Mouse (Mus musculus) spleen, postnatal 36 days (tissue): ENCODE measurements around the gene Phlda2.
A peak's percentile ranks its signal among the peaks of the same experiment; 100 is the strongest.

Experiments
- DNase-seq, 2 experiments: peaks; one replicate each; pipeline ENCODE4 v3.0.0; 2022; ENCODE audit warnings: low spot score in 2 of 2, mixed read lengths in 1 of 2

The Phlda2 gene

GRCm38 (mm10) chr7:143502418-143503200 lies at the start of gene Phlda2:
TSS of gene Phlda2 (minus strand) at chr7:143503150.
- DNase-seq, result no peak

- DNase-seq, result no peak
Observed at GRCm38 (mm10) chr7:143549588-143550220, 46.8 kb upstream of the Phlda2 start.

DNA sequence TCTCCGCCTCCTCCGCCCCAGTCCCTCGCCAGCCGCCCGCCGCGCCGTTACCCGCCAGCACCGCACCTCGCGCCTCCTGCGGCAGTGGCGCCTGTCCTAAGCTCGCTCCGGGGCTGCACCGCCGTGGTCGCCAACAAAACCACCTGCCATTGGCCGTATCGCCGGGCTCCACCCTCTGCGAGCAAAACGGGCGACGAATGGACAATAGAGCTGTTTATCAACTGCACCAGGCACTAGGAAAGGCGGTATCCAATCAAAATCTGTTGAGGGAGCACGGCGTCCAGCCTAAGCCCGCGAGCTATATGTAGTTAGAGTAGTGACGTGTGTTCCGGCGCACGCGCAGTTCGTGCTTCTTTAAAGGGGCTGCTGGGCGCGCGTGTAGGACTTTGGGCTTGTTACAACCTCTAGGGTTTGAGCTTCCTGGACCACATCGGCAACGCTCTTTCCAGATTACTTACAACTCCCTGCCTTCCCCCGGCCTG lies 46.1 kb upstream of the Phlda2 start, which contains the start of gene Nap1l4:
Gene Nap1l4 (minus strand): TSS at position 131 of the 482 bp plus-strand sequence.
- peak; percentile 98 to 99 for DNase-seq

DNA sequence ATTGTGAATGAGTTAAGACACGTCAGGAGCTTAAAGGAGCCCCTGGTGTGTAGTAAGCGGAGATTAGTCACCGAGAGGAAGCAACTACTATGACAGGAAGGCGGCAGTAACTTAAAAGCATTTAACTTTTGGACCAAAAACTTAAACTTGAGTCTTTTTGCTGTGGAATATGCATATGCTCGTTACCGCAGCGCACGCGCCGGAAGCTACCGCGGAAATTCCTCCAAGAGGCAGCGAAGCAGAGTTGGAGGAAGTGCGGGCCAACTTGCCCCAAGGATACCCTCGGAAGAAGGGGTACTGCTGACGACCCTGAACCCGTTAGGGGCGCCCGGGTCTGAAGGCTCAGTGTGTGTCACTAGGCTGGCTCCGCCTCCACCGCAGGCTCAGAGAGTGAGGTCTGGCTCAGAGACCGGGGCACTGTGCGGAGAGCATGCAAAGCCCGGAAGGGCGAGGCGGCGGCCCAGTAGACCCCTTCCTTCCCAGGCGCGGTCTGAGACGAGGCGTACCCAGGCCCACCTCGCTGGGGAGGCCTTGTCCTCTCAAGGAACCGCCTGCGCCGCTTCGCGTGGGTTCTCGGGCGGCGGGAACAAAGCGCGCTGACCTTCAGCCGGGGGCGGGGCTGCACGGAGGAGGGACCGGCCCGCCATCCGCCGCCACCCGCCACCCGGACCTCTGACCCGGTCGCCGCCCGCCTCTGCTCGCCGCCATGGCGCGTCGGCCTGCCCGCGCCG lies 45.4 kb upstream of the Phlda2 start:
- peak; percentile 70 to 72 for DNase-seq

DNA sequence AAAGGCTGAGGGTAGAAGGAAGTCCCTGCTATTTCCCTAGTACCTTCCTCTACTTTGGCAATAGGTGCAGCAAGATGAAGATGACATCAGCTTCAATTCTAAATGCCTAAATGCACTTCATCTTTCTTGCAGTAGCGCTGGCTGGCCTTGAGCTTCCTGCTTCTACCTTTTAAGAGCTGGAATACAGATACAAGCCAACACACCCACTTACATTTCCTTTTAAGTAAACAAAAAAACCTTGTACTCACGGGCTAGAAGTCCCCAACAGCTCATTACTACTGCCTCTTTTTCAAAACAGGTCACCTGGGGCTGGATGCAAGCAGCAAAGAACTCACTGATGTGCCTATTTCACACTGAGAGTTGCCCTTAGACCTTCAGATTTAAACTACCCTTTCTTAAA lies 43.6 kb upstream of the Phlda2 start:
- no peak for DNase-seq

DNA sequence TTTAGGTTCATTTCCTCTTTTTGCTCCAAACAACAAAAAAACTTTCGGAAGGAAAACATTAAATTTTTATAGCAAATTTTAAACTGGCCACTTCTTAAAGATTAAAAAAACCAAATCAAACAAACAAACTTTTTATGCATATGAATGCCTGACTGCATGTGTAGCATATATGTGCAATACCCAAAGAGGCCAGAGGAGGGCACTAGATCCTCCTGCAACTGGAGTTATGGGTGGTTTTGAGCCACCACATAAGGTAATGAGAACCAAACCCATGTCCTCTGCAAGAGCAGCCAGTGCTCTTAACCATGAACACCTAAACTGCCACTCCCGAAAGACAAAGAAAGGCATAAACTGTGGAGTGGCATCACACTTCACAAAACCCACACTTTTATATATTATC lies 41.4 kb upstream of the Phlda2 start:
- peak in 1 of 2 experiments; percentile 24 for DNase-seq

GRCm38 (mm10) chr7:143538671-143539070 lies 35.7 kb upstream of the Phlda2 start:
- DNase-seq, result no peak

GRCm38 (mm10) chr7:143538229-143538628 lies 35.3 kb upstream of the Phlda2 start:
- DNase-seq, result peak in 1 of 2 experiments; percentile 15

DNA sequence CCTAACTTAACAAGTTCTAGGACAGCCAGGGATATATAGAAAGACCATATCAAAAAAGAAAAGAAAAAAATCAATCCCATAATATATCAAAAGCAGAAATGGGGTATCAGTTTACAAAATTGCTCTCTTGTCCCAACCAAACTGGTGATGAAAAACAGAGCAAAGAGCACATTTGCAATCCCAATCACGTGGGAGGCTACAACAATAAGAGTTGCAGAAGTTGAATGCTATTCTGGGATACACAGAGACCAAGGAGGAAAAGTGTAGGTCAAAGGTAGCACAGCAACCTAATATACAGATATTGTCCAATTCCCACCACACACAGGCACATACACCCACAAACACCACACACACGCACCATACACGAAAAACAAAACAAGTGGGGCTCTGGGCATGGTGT lies 33.3 kb upstream of the Phlda2 start:
- no peak for DNase-seq

- DNase-seq, result peak; percentile 15 to 35
Observed at GRCm38 (mm10) chr7:143533284-143533683, 30.3 kb upstream of the Phlda2 start.

GRCm38 (mm10) chr7:143532410-143532809 lies 29.5 kb upstream of the Phlda2 start:
- DNase-seq, result no peak

GRCm38 (mm10) chr7:143519333-143519732 lies 16.4 kb upstream of the Phlda2 start:
- no peak for DNase-seq

GRCm38 (mm10) chr7:143514416-143514768 lies 11.4 kb upstream of the Phlda2 start:
- no peak for DNase-seq

DNA sequence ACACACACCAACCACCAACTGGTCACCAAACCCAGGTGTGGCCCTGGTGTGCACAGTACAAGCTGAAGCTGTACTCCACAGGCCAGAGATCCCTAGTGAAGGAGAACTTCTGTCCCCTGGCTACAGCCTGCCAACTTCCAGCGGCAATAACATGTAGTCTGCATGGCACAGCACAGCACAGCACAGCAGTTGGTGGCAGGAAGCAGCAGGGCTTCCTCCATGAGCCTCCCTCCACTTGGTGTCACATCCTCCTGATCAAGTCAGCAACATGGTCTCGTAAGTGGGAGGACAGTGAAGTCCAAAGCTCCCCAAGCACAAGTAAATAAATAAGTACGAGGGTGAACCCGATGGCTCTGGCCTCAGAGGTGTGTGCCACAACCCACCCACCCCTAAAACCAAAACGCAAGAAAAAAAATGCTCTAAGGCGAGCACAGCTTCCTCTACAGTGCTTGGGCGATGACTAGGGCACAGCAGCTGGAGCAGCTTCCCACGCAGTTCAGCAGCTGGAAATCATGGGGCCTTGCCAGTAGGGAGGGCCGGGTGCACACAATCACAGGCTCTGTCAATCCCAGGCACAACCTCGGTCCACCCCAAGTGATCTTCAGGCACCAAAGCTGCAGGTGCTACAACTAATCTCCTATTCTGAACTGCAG lies 10.9 kb upstream of the Phlda2 start:
- no peak for DNase-seq

GRCm38 (mm10) chr7:143511335-143511712 lies 8.4 kb upstream of the Phlda2 start:
- no peak for DNase-seq

DNA sequence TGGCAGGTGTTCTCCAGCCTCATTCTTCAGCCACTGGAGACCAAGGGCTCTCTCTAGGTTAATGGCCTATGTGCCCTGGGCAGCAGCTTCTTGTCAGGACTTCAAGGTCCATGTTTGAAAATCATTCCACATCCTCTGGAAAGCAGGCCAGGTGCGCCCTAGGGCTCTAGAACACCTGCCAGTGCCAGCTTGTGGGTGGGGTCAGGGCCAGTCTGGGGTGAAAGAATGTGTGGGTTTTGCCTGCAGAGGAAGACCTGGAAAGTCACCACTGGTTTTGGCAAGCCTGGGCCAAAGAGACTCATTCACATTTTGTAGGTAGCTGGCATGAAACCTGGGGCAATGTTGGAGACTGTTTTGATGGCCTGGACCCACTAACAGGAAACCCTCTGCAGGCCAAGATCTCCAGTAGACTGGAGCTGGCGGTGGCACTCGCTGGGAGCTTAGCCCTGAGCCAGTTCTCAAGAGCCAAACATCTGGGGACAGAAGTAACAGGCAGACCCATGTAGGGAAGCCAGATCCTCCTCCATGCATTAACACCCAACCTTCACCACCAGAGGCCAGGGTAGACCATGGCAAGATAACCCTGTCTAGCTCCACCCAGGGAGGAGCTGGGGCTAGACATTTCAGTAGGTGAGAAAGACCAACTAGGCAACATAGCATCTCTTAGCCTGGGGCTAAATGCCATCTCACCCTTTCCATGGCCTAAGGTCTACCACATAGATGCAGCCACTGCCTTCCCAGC lies 7.8 kb upstream of the Phlda2 start:
- no peak for DNase-seq

DNA sequence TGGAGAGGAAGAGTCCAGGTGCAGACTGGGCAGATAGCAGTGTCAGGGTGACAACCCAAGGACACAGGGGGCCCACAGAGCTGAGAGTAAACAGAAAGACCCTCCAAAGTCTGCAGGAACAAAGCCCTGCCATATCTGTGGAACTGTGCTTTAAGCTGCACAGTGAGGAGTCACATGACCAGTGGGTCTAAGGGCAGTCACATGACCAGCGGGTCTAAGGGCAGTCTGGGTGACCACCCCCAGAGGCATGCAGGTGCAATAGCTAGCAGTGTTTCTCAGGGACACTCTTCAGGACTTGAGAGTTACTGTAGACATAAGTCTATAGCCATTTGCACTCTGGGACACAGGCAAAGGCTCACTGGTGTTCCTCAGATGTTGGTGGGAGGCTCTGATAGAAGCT lies 6.6 kb upstream of the Phlda2 start:
- no peak for DNase-seq

GRCm38 (mm10) chr7:143506675-143507074 lies 3.7 kb upstream of the Phlda2 start:
- peak; percentile 29 to 31 for DNase-seq

DNA sequence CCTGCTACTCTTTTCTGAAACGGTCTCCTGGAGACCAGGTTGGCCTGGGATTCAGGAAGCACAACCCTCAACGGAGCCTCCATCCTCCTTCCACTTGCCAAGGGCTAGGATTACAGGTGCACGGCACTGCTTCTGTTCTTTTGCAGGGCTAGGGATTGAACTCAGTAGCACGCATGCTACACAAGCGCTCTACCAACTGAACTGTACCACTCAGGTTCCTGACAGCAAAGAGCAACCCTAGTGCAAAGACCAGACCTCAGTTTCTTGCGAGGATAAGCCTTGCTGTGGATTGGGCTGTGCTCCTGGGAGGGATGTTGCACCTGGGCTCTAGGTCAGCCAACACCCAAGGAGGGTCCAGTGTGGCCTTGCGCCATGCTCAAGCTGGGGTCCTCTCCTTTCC lies 3.3 kb upstream of the Phlda2 start:
- DNase-seq, result no peak

- peak; percentile 33 to 44 for DNase-seq
Observed at GRCm38 (mm10) chr7:143505823-143506222, 2.9 kb upstream of the Phlda2 start.

DNA sequence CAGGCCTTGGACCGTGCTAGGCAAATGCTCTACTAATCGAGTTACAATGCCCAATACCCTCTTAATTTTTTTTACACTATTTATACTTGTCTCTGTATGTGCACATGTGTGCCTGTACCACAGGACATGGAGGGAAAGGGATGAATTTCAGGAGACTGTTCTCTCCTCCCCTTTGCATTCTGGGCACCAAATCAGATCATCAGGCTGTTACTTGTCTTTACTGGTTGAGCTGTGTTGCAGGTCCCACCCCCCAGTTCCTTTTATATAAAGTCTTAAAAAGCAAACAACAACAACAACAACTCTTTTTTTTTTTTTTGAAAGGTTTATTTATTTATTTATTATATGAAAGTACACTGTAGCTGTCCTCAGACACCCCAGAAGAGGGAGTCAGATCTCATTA lies 2.5 kb upstream of the Phlda2 start:
- DNase-seq, result no peak
